Mouse (Mus musculus): Measurements from ENCODE around the gene Mid1ip1.

Gene Mid1ip1

GRCm38 (mm10) chrX:10714696-10715140, at the start of gene Mid1ip1:
TSS of gene Mid1ip1 (plus strand) at chrX:10715013.
- no peak for DNase-seq (ENCODE audit: low read depth in 2 of 2, low spot score in 2 of 2)

GRCm38 (mm10) chrX:10694455-10695180, 20.2 kb upstream of the Mid1ip1 start:
- DNase-seq (ENCODE audit: low read depth in 2 of 2, low spot score in 2 of 2): no peak

- DNase-seq (ENCODE audit: low read depth in 2 of 2, low spot score in 2 of 2): no peak
Measured at GRCm38 (mm10) chrX:10706728-10707127, 8.1 kb upstream of the Mid1ip1 start.

GRCm38 (mm10) chrX:10713839-10714637, 775 bp upstream of the Mid1ip1 start:
- no peak for DNase-seq (ENCODE audit: low read depth in 2 of 2, low spot score in 2 of 2)

- DNase-seq (ENCODE audit: low read depth in 2 of 2, low spot score in 2 of 2): peak; percentile 64 to 77
Measured at GRCm38 (mm10) chrX:10716917-10717763, 2.3 kb downstream of the Mid1ip1 start.

- peak in 1 of 2 experiments; percentile 1 for DNase-seq (ENCODE audit: low read depth in 2 of 2, low spot score in 2 of 2)
Measured at GRCm38 (mm10) chrX:10718021-10718837, 3.4 kb downstream of the Mid1ip1 start.

GRCm38 (mm10) chrX:10718838-10719539, 4.2 kb downstream of the Mid1ip1 start:
- DNase-seq (ENCODE audit: low read depth in 2 of 2, low spot score in 2 of 2): peak; percentile 22 to 49

GRCm38 (mm10) chrX:10720391-10720790, 5.6 kb downstream of the Mid1ip1 start:
- DNase-seq (ENCODE audit: low read depth in 2 of 2, low spot score in 2 of 2): no peak

- DNase-seq (ENCODE audit: low read depth in 2 of 2, low spot score in 2 of 2): no peak
Measured at GRCm38 (mm10) chrX:10724571-10724970, 9.8 kb downstream of the Mid1ip1 start.

GRCm38 (mm10) chrX:10729488-10729887, 14.7 kb downstream of the Mid1ip1 start:
- no peak for DNase-seq (ENCODE audit: low read depth in 2 of 2, low spot score in 2 of 2)

- no peak for DNase-seq (ENCODE audit: low read depth in 2 of 2, low spot score in 2 of 2)
Measured at GRCm38 (mm10) chrX:10734453-10734852, 19.6 kb downstream of the Mid1ip1 start.

- no peak for DNase-seq (ENCODE audit: low read depth in 2 of 2, low spot score in 2 of 2)
Measured at GRCm38 (mm10) chrX:10734874-10735273, 20.1 kb downstream of the Mid1ip1 start.

- DNase-seq (ENCODE audit: low read depth in 2 of 2, low spot score in 2 of 2): no peak
Measured at GRCm38 (mm10) chrX:10758866-10759265, 44.1 kb downstream of the Mid1ip1 start.

GRCm38 (mm10) chrX:10763476-10764016, 48.7 kb downstream of the Mid1ip1 start:
- no peak for DNase-seq (ENCODE audit: low read depth in 2 of 2, low spot score in 2 of 2)

All from CD8-positive naive resting alpha-beta T cell, adult 2 months (primary cell).